Mouse (Mus musculus) intestine, postnatal 0 days (tissue): ENCODE results near the gene Tmem62. TPM values are rescaled to one million over a fixed set of nuclear protein-coding genes. Genes with fewer than 3 reads are reported as not detected.
A peak's percentile ranks its signal among the peaks of the same experiment; 100 is the strongest.
"Not testable (repeated sequence)": the region's sequence is repeated elsewhere in the genome, so short reads cannot be mapped to it uniquely, and the experiment has no call there.

Source experiments
- ATAC-seq: fragments of 200-750 bp; cut with Nextera tagmentation; 2 replicates; pipeline ENCODE4 v1.8.0; 2017; ENCODE audit warnings: mild to moderate bottlenecking, moderate TSS enrichment, moderate library complexity
- H3K27ac ChIP-seq: fragments of 300-500 bp; sonication (generic); 2 replicates; pipeline ENCODE4 v1.5.1; 2014; ENCODE audit warnings: mild to moderate bottlenecking, low read depth, low read length, moderate library complexity
- H3K27me3 ChIP-seq: fragments of 300-500 bp; sonication (generic); replicated peaks from 2 replicates; pipeline ENCODE4 v1.6.1; 2014; ENCODE audit warnings: low read length, mixed read lengths; ENCODE audit not compliant: control insufficient read depth, insufficient read depth
- H3K36me3 ChIP-seq: fragments of 300-500 bp; sonication (generic); 2 replicates; pipeline ENCODE4 v1.6.1; 2014; ENCODE audit warnings: mild to moderate bottlenecking, moderate library complexity; ENCODE audit not compliant: control insufficient read depth, insufficient read depth
- H3K4me1 ChIP-seq: fragments of 300-500 bp; sonication (generic); replicated peaks from 2 replicates; pipeline ENCODE4 v1.6.1; 2014; ENCODE audit warnings: antibody characterized with exemption, low read length, mixed read lengths; ENCODE audit not compliant: control insufficient read depth, insufficient read depth
- H3K4me2 ChIP-seq: fragments of 300-500 bp; sonication (generic); replicated peaks from 2 replicates; pipeline ENCODE4 v1.6.1; 2014; ENCODE audit warnings: low read depth, mild to moderate bottlenecking, moderate library complexity
- H3K4me3 ChIP-seq: fragments of 300-500 bp; sonication (generic); 2 replicates; pipeline ENCODE4 v1.5.1; 2014; ENCODE audit warnings: low read depth, low read length
- H3K9ac ChIP-seq: fragments of 300-500 bp; sonication (generic); 2 replicates; pipeline ENCODE4 v1.6.1; 2014; ENCODE audit warnings: mild to moderate bottlenecking, low read depth, low read length
- H3K9me3 ChIP-seq: fragments of 300-500 bp; sonication (generic); 2 replicates; pipeline ENCODE4 v1.6.1; 2016; ENCODE audit warnings: mixed run types; ENCODE audit not compliant: control insufficient read depth
- CTCF ChIP-seq: sonication (generic); IDR thresholded peaks from 2 replicates; pipeline ENCODE4 v1.5.1; 2016; ENCODE audit warnings: low read depth, mild to moderate bottlenecking, control low read depth, antibody characterized with exemption, moderate library complexity
- WGBS: fragments of 180-500 bp; shearing (Covaris S2); extraction: QIAGEN DNeasy Blood & Tissue Kit; methylation state at CpG from one replicate; pipeline ENCODE4 v1.1.7; 2014; 5-methylcytosine and 5-hydroxymethylcytosine counted together
- polyA plus RNA-seq: library from polyadenylated mRNA; unstranded; fragments of >200 nt; fragmentation: Nextera tagmentation; extraction: Ambion mirVana; gene quantifications from 2 replicates; pipeline ENCODE4 v1.2.1, GENCODE M21; 2015

The Tmem62 gene
- polyA plus RNA-seq, 1 experiment from 2014 or later = 13.7 TPM

DNA sequence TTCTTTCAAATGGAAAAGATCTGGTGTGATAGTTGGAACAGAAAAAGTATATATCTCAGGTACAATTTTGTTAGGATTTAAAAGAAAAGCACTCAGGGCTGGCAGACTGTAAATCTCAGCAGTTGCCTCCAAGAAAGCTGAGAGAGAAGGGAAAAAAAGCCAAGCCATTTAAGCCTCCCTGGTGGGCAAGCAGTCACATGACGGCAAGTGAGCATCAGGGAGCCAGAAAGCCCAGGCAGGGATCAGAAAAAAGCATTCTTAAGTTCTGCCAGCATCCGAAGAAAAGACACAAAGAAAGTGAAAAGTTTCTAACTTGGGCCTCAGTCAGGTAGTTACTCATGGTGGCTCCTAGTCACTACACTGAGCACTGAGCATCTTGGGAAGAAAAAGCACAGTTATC is 6.8 kb downstream of the Tmem62 start:
- TF ChIP-seq CTCF = no peak
- Histone ChIP-seq H3K36me3 (no peaks in the 10 kb centered on the region), H3K27me3 (no peaks in the 10 kb centered on the region), H3K27ac (peak overlapping the region; percentile 28; the same call in 1 of the 2 replicates), H3K4me1 (no peaks in the 10 kb centered on the region), H3K9ac (no peak overlapping the region), H3K4me3 (no peak overlapping the region), H3K4me2 (no peak overlapping the region), H3K9me3 (no peaks in the 10 kb centered on the region)
- ATAC-seq = no peak
- 63% methylated on average over 2 of the region's 2 CpGs for WGBS

DNA sequence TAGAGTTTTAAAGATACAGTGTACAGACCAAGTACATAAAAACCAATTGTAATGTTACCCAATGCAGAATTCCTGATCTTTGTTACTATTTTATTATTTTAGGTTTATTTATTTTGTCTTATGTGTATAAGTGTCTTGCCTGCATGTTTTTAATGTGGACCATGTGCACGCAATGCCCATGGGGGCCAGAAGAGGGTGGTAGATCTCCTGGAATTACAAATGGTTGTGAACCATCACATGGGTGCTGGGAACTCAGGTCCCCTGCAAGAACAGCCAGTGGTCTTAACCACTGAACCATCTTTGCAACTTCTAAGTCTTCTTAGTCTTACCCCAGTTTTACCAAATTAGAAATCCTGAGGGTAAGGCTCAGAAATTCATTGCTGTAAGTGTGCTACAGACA is 8.4 kb downstream of the Tmem62 start:
- peak; percentile 38 for TF ChIP-seq CTCF
- Histone ChIP-seq H3K4me2 (no peak overlapping the region), H3K36me3 (no peaks in the 10 kb centered on the region), H3K27ac (no peak overlapping the region), H3K4me3 (no peak overlapping the region), H3K27me3 (no peaks in the 10 kb centered on the region), H3K9me3 (no peaks in the 10 kb centered on the region), H3K9ac (no peak overlapping the region), H3K4me1 (no peaks in the 10 kb centered on the region)
- WGBS = 94% methylated on average over 1 of the region's 1 CpGs
- no peak for ATAC-seq

DNA sequence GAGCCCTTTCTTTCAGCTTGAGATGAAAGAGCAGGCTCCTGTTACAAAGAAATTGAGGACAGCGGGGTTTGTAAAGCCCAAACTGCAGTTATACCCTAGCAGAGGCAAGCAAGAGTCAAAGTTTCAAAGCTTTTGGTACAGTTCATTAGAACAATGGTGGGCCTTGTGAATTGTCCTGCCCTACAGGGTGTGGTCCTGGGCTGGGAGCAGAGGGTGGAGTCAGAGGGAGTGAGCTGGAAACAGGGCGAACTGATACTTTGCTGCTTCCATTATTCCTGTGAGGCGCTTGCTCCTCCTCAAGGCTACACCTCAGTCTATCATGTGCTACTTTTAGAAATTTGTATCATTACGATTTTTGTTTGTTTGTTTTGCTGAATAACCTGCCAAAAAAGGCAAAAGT is 14.4 kb downstream of the Tmem62 start:
- no peak for ATAC-seq
- Histone ChIP-seq H3K9ac (no peak overlapping the region), H3K4me2 (no peak overlapping the region), H3K27me3 (no peaks in the 10 kb centered on the region), H3K4me1 (no peaks in the 10 kb centered on the region), H3K4me3 (no peak overlapping the region), H3K36me3 (no peaks in the 10 kb centered on the region), H3K27ac (no peak overlapping the region), H3K9me3 (no peaks in the 10 kb centered on the region)
- WGBS = 74% methylated on average over 4 of the region's 4 CpGs
- TF ChIP-seq CTCF = no peak

DNA sequence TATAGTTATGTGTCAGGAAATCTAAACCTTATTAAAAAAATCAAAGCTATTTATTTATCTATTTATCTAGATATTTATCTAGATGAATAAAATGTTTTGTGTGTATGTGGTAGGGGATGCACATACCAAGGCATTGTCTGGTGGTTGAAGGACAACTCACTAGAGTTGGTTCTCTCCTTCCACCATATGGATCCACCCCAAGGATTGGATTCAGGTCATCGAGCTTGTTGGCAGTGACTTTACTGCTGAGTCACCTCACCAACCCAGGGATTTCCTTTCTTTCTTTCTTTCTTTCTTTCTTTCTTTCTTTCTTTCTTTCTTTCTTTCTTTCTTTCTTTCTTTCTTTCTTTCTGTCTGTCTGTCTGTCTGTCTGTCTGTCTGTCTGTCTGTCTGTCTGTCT is 19.8 kb downstream of the Tmem62 start:
- not testable (repeated sequence) for H3K27ac ChIP-seq, H3K4me1 ChIP-seq, H3K27me3 ChIP-seq, ATAC-seq, H3K36me3 ChIP-seq, H3K9me3 ChIP-seq, H3K4me3 ChIP-seq, H3K9ac ChIP-seq, H3K4me2 ChIP-seq
- WGBS = 76% methylated on average over 1 of the region's 1 CpGs

DNA sequence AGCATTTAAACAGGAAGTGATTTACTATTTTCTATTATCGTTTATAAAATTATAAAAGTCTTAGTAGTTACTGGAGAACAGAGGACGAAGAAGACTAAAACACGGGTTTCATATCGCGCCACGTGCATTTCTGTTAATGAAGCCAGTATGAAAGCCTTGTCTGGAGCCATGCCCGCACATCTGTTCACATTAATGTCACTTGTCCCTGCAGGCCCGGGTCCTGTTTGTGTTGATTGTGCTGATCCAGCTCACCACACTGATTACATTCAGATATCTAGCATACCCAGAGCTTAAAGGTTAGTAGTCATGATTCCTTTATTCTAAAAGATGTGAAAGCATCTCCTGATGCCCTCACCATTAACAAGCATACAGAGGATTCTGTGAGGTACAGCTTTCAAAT is 22.0 kb downstream of the Tmem62 start:
- WGBS = 87% methylated on average over 8 of the region's 8 CpGs
- H3K4me3 ChIP-seq = no peak overlapping the region
- TF ChIP-seq CTCF = no peak
- no peak overlapping the region for H3K27ac ChIP-seq
- H3K4me1 ChIP-seq = no peaks in the 10 kb centered on the region
- no peaks in the 10 kb centered on the region for H3K9me3 ChIP-seq
- no peak overlapping the region for H3K4me2 ChIP-seq
- H3K27me3 ChIP-seq = no peaks in the 10 kb centered on the region
- H3K9ac ChIP-seq = no peak overlapping the region
- no peak for ATAC-seq
- H3K36me3 ChIP-seq = no peaks in the 10 kb centered on the region

DNA sequence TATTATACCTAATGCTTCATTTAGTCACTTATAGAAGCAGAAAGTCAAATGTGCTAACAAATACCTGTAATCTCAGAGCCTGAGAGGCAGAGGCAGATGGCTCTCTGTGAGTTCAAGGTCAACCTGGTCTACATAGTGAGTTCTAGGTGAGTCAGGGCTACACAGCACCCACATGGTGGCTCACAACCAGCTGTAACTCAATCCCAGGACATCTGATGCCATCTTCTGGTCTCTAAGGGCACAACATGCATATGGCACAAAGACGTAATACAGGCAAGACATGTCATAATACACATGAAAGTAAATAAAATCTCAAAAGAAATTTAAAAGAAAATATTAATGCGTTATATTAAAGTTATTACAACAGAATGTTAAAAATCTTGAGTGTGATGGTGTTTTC is 26.8 kb downstream of the Tmem62 start:
- ATAC-seq = no peak
- no peak overlapping the region for H3K4me3 ChIP-seq
- H3K36me3 ChIP-seq = no peaks in the 10 kb centered on the region
- H3K9ac ChIP-seq = no peak overlapping the region
- no peak overlapping the region for H3K4me2 ChIP-seq
- no peaks in the 10 kb centered on the region for H3K4me1 ChIP-seq
- 73% methylated on average over 2 of the region's 2 CpGs for WGBS
- no peaks in the 10 kb centered on the region for H3K9me3 ChIP-seq
- TF ChIP-seq CTCF = peak; percentile 56
- no peaks in the 10 kb centered on the region for H3K27me3 ChIP-seq
- H3K27ac ChIP-seq = no peak overlapping the region
